Mouse (Mus musculus): ENCODE measurements around the gene Myl12a.

- no peak for TF ChIP-seq CTCF (IDR thresholded peaks at IDR 0.05; ENCODE audit: control insufficient read depth, insufficient read depth, insufficient read length)
- TF ChIP-seq MAX (IDR thresholded peaks at IDR 0.05), result no peak
These were observed 36.6 kb downstream of the Myl12a start for GRCm38 (mm10) chr17:70966126-70966525.
